Mouse (Mus musculus): ENCODE data around the gene Gucd1.
A peak's percentile ranks its signal among the peaks of the same experiment; 100 is the strongest.
"Not testable (repeated sequence)": the region's sequence is repeated elsewhere in the genome, so short reads cannot be mapped to it uniquely, and the experiment has no call there.

Gucd1 gene

GRCm38 (mm10) chr10:75465781-75466550 lies 51.8 kb downstream of the Gucd1 start:
- DNase-seq (ENCODE audit: low spot score in 2 of 2): no peak

GRCm38 (mm10) chr10:75462728-75463127 lies 55.0 kb downstream of the Gucd1 start:
- DNase-seq (ENCODE audit: low spot score in 2 of 2): no peak

GRCm38 (mm10) chr10:75458329-75458728 lies 59.4 kb downstream of the Gucd1 start:
- no peak for DNase-seq (ENCODE audit: low spot score in 2 of 2)

DNA sequence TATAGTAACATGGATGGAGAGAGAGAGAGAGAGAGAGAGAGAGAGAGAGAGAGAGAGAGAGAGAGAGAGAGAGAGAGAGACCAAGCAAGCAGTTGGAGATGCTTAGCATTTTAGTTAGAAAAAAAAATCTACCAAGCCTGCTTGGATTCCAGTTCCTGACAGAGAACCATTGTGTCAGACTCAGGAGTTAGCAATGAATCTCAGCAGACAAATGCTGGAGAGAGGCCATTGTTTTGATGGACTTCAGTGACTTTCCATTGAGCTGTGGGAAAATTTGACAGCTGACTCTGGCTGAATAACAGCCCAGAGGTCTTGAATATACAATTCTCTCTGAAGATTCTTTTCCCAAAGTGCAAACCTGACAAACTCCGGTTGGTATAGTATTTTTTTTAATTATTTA lies 59.9 kb downstream of the Gucd1 start:
- DNase-seq (ENCODE audit: low spot score in 2 of 2): no peak

- not testable (repeated sequence) for DNase-seq (ENCODE audit: low spot score in 2 of 2)
Measured at GRCm38 (mm10) chr10:75456061-75456831, 61.5 kb downstream of the Gucd1 start.

GRCm38 (mm10) chr10:75451036-75451786 lies 66.6 kb downstream of the Gucd1 start:
- DNase-seq (ENCODE audit: low spot score in 2 of 2): peak in 1 of 2 experiments; percentile 78

GRCm38 (mm10) chr10:75450331-75450730 lies 67.4 kb downstream of the Gucd1 start:
- no peak for DNase-seq (ENCODE audit: low spot score in 2 of 2)

DNA sequence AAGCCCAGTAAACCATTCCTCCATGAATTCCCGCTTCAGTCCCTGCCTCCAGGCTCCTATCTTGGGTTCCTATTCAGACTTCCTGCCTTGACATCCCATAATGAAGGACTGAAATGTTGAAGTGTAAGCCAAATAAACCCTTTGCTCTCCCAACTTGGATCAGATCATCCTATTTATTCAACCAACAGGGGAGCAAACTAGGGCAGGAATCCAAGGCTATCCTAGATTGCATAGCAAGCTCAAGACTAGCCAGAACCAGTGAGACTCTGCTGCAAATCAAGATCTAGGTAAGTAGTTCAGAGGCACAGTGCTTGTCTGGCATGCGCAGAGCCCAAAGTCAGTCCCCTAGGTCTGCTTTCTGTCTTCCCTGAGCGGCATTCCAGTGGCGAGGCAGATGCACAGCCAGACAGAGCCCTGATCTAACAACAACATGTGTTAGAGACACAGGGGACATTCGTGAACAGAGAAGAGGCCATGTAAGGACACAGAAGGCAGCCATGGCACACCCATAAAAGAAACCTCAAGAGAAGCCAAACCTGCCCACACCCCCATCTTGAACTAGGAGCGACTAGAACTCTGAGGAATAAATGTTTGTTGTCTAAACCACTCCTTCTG lies 68.9 kb downstream of the Gucd1 start:
- DNase-seq (ENCODE audit: low spot score in 2 of 2): no peak

DNA sequence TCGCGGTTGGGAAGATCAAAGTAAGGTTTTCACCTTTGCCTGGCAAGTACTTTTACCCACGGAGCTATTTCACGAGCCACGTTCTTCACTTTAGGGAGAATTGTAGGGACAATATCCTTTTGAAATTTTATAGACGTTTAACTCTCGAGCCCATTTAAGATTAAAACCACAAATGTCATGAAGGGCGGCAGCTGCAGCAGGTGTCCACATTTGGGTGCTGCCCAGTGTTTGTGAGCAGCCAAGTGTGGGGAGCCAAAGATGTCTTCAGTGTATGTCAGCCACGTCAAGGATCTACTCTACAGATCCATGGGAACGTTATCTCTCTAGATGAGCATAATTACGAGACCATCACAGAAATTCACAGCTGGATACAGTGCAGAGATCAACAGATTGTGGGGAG lies 70.3 kb downstream of the Gucd1 start:
- DNase-seq (ENCODE audit: low spot score in 2 of 2): no peak

DNA sequence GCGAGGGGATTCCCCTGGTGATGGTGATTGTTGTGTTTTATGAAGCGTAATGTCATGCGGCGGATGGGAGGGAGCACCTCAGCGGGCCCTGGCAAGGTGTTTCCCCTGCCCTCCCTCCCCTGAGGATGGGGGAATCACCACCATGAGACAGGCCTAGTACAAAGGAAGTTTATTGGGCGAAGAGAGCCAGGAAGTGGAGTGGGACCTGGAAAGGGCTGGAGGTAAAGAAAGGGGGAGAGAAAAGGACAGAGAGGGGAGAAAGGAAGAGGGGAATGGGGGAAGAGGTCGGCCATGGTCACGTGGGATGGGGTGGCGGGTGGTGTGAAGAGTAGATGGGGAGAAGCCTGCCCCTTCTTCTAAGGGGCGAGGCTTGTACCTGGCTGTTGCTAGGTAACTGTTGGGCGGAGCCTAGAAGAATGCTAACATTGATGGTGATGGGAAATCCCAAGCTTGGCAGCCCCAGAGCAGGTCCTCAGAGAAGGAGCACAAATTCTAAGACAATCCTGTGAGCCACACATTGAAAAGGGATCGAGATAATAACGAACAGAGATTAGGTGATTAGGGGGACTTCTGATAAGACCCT lies 71.2 kb downstream of the Gucd1 start:
- no peak for DNase-seq (ENCODE audit: low spot score in 2 of 2)

DNA sequence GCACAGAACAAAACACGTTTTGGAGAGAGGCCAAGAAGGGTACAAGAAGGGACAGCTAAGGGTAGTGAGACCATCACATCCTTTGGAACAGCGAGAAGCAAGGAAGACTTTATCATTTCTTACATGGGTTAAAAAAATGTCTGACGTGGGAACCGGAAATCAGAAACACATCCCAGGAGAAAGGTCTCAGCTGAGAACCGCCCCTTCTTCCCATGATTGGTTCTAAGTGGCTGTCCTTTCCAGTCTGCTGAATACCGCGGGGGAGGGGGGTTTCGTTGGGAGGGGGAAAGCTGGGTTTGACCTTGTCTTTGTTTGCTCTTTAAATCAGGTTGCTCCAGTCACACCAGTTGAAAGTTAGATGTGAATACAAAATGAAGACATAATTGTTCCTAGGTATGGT lies 72.7 kb downstream of the Gucd1 start:
- no peak for DNase-seq (ENCODE audit: low spot score in 2 of 2)

DNA sequence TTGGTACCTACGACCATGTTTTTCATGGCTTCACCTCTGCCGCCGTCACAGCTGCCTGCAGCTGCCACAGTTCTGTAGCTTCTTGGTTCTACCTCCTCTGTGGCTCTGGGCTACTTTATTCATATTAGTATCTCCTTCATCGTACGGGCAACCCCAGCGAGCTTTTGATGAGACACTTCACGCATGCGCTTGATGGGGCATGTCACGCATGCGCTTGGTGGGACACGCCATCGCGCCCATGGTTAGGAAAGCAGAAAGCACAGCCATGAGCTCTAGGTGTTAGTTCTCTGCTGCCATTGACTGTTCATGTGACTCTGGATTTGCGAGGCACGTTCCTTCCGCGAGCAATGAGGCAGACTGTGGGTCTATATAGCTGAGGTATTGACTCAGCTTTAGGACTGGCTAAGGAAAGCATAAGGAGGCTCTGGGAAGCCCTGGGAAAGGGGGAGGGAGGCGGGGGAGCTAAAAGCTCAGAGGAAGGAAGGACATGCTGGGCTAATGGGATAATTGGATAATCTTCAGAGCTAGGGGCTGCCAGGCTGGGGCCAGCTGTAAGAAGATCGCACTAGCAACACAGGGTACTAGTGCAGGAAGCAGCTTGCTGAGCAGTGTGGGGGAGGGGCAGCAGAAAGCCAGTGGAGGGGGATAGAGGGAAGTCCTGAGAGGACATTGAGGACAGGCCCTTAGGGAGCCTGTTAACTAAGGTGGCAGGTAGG lies 73.5 kb downstream of the Gucd1 start:
- DNase-seq (ENCODE audit: low spot score in 2 of 2): peak in 1 of 2 experiments; percentile 27

- no peak for DNase-seq (ENCODE audit: low spot score in 2 of 2)
Measured at GRCm38 (mm10) chr10:75443017-75443416, 74.8 kb downstream of the Gucd1 start.

- DNase-seq (ENCODE audit: low spot score in 2 of 2): no peak
Measured at GRCm38 (mm10) chr10:75441800-75442199, 76.0 kb downstream of the Gucd1 start.

DNA sequence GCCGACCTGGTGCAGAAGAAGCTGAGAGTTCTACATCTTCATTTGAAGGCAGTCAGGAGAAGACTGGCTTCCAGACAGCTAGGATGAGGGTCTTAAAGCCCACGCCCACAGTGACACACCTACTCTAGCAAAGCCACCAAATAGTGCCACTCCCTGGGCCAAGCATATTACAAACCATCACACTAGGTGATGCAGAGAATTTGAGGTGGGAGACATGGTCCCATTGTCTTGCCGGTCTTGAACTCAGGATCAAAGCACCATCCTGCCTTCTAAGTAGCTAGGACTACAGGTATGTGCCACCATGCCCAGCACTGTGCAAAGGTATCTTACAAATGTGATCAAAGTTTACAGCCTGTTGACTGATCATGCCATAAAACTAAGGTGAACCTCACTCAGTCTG lies 77.0 kb downstream of the Gucd1 start:
- no peak for DNase-seq (ENCODE audit: low spot score in 2 of 2)

DNA sequence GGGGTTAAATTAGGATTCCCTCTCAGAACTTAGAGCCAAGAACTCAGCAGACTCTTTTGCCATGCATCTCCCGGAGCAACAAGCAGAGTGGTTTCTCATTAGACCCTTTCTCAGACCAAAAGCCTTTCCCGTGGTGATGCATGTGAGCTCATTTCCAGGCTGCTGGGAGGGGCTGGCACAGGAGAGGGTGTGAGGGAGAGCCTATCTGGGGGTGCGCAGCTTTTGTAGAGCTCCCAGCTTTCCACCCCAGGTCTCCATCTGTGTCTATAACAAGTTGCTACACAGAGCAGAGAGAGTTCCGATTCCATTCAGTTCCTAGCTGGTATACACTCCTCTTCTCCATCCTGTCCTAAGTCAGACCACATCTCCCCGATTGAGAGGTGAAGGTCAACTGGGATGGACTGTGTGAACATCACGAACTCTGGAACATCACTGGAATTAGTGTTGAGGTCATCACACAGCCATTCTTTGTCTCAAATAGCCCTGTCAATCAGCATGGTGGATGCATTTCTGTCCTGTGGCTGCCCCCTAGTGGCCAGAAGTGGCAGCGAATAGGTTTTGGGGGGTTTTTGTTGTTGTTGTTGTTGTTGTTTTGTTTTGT lies 78.5 kb downstream of the Gucd1 start:
- peak in 1 of 2 experiments; percentile 56 for DNase-seq (ENCODE audit: low spot score in 2 of 2)

GRCm38 (mm10) chr10:75438132-75438810 lies 79.5 kb downstream of the Gucd1 start:
- peak in 1 of 2 experiments; percentile 54 for DNase-seq (ENCODE audit: low spot score in 2 of 2)

GRCm38 (mm10) chr10:75437284-75437683 lies 80.5 kb downstream of the Gucd1 start:
- DNase-seq (ENCODE audit: low spot score in 2 of 2): no peak

DNA sequence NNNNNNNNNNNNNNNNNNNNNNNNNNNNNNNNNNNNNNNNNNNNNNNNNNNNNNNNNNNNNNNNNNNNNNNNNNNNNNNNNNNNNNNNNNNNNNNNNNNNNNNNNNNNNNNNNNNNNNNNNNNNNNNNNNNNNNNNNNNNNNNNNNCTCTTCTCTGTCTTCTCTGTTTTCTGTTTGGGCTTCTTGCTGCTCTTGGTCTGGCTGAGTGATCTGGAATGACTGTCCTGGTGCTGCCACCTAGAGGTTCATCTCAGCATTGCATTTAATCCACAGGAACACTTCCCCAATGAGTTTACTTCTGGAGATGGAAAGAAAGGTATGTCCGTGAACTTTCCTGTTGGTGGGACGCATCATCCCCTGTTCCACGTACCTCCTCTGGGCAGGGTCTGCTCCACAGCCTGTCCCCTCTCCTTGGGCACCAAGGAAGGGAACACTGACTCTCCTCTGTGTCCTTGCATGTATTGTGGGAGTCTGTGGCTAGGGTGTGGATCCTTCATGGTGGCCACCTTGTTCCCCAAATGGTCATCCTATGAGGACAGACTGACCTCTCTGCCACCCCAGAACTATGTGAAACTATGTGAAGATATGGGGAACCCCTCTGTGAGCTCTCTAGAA lies 81.1 kb downstream of the Gucd1 start:
- peak; percentile 75 to 90 for DNase-seq (ENCODE audit: low spot score in 2 of 2)

Measured in cerebellum, postnatal 4 days (tissue).